Mouse (Mus musculus) kidney, postnatal 0 days (tissue): ENCODE data around the gene Hnrnph2. TPM values are rescaled to one million over a fixed set of nuclear protein-coding genes. Genes with fewer than 3 reads are reported as not detected.
A peak's percentile ranks its signal among the peaks of the same experiment; 100 is the strongest.

Source experiments
- ATAC-seq: fragments of 200-750 bp; cut with Nextera tagmentation; replicated peaks from 2 replicates; pipeline ENCODE4 v1.8.0; 2017; ENCODE audit warnings: low read depth, moderate number of reproducible peaks, moderate TSS enrichment, moderate library complexity; ENCODE audit not compliant: low FRiP score
- DNase-seq: peaks from one replicate; pipeline ENCODE4 v3.0.0-alpha.2; 2016; ENCODE audit warnings: low spot score
- H3K27ac ChIP-seq: fragments of 300-500 bp; sonication (generic); 2 replicates; pipeline ENCODE4 v1.5.1; 2014; ENCODE audit warnings: mild to moderate bottlenecking
- H3K27me3 ChIP-seq: fragments of 300-500 bp; sonication (generic); 2 replicates; pipeline ENCODE4 v1.6.1; 2014; ENCODE audit warnings: low read length, mixed read lengths; ENCODE audit not compliant: insufficient read depth
- H3K36me3 ChIP-seq: fragments of 300-500 bp; sonication (generic); 2 replicates; pipeline ENCODE4 v1.6.1; 2014; ENCODE audit warnings: low read length, mixed read lengths; ENCODE audit not compliant: insufficient read depth
- H3K4me1 ChIP-seq: fragments of 300-500 bp; sonication (generic); replicated peaks from 2 replicates; pipeline ENCODE4 v1.6.1; 2014; ENCODE audit warnings: antibody characterized with exemption, low read length, mixed read lengths; ENCODE audit not compliant: insufficient read depth
- H3K4me2 ChIP-seq: fragments of 300-500 bp; sonication (generic); 2 replicates; pipeline ENCODE4 v1.6.1; 2014; ENCODE audit warnings: mild to moderate bottlenecking, low read length, moderate library complexity, mixed read lengths
- H3K4me3 ChIP-seq: fragments of 300-500 bp; sonication (generic); replicated peaks from 2 replicates; pipeline ENCODE4 v1.5.1; 2014; ENCODE audit warnings: low read depth, low read length
- H3K9ac ChIP-seq: fragments of 300-500 bp; sonication (generic); 2 replicates; pipeline ENCODE4 v1.6.1; 2014; ENCODE audit warnings: low read depth, low read length
- H3K9me3 ChIP-seq: fragments of 300-500 bp; sonication (generic); replicated peaks from 2 replicates; pipeline ENCODE4 v1.6.1; 2016; ENCODE audit warnings: low read length, inconsistent platforms, mixed read lengths
- CTCF ChIP-seq: IDR thresholded peaks from 2 replicates; pipeline ENCODE4 v1.5.1; 2016; ENCODE audit warnings: antibody characterized with exemption, low read depth, mild to moderate bottlenecking, moderate library complexity
- WGBS: fragments of 180-500 bp; shearing (Covaris S2); extraction: QIAGEN DNeasy Blood & Tissue Kit; methylation state at CpG from one replicate; pipeline ENCODE4 v1.1.7; 2014; 5-methylcytosine and 5-hydroxymethylcytosine counted together
- polyA plus RNA-seq: library from polyadenylated mRNA; unstranded; fragments of >200 nt; fragmentation: Nextera tagmentation; extraction: Ambion mirVana; gene quantifications from 2 replicates; pipeline ENCODE4 v1.2.1, GENCODE M21; 2015

The Hnrnph2 gene
- polyA plus RNA-seq, 1 experiment from 2014 or later, result 125 TPM

DNA sequence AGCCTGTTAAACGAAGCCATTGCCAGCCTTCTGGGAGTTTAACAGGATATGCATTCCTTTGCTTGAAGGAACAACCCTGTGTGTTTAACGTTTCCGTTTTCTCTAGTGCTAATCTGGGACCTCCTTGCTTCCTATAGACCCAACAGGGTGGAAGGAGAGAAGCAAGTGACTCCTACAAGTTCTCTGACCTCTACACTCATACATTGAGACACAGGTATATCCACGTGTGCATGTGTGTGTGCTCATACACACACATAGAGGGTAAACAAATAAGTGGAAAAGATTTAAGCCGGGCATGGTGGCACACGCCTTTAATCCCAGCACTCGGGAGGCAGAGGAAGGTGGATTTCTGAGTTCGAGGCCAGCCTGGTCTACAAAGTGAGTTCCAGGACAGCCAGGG, 46.4 kb downstream of the Hnrnph2 start:
- ATAC-seq, result no peak
- WGBS, result 62% methylated on average over 8 of the region's 8 CpGs
- H3K9me3 ChIP-seq, result no peaks in the 10 kb centered on the region
- no peak overlapping the region for H3K4me2 ChIP-seq
- H3K27me3 ChIP-seq, result no peaks in the 10 kb centered on the region
- no peak for TF ChIP-seq CTCF
- H3K4me1 ChIP-seq, result no peaks in the 10 kb centered on the region
- peak; percentile 10 for DNase-seq
- H3K27ac ChIP-seq, result no peak overlapping the region; the same call in 1 of the 2 replicates
- no peak overlapping the region for H3K4me3 ChIP-seq
- no peak overlapping the region for H3K9ac ChIP-seq
- no peaks in the 10 kb centered on the region for H3K36me3 ChIP-seq

DNA sequence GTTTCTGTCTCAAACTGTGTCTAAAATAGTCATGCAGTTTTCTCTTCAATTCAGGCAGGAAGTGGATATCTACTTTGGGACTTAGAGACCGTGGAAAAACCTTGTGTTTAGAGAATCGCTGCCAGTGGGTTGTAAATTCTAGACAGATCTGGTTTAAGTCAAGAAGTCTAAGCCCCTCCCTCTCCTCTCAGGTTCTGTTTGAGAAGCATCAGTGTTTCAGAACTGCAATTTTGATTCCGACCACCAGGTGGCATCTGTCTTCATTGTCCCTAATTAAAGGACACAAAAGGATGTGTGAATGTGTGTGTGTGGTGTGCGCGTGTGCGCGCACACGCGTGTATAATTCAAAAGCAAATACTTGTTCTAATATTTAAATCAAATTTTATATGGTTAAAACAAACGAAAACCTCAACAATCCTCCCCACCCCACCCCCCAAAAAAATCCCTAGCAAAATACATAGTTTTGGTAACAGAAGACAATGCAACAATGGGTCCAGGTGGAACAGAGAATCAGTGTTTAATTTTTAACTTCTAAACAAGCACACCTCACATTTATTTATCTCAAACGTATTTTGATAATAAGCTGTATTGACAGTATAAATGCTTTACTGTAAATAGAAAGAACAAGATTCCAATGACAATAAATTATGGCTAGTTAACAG, 47.2 kb downstream of the Hnrnph2 start:
- TF ChIP-seq CTCF, result peak; percentile 74
- ATAC-seq, result no peak; the same call in 1 of the 2 replicates
- DNase-seq, result peak; percentile 90
- H3K9me3 ChIP-seq, result no peaks in the 10 kb centered on the region
- H3K4me3 ChIP-seq, result no peak overlapping the region
- H3K9ac ChIP-seq, result no peak overlapping the region
- no peaks in the 10 kb centered on the region for H3K36me3 ChIP-seq
- no peaks in the 10 kb centered on the region for H3K27me3 ChIP-seq
- no peak overlapping the region for H3K27ac ChIP-seq
- 21% methylated on average over 11 of the region's 11 CpGs for WGBS
- H3K4me1 ChIP-seq, result no peaks in the 10 kb centered on the region
- H3K4me2 ChIP-seq, result no peak overlapping the region

DNA sequence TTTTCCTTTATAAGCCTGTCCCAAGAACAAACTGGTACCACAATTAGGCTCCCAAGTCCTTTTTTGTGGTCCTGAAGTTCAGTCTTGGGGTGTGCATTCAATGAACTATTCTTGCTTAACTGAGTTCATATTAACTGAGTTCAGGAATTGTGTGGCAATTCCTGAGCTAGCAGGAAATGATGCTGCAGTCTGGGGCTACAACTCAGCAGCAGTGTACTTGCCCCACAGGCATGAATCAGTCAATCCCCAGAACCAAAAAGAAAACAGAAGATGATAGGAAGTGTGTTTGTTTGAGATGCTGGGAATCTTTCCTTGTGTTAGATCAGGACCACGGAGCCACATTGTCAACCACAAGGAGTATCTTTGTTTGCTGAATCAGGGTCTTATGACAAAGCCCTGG, 51.1 kb downstream of the Hnrnph2 start:
- no peak for TF ChIP-seq CTCF
- Histone ChIP-seq H3K4me1 (no peaks in the 10 kb centered on the region), H3K9me3 (no peaks in the 10 kb centered on the region), H3K27me3 (no peaks in the 10 kb centered on the region), H3K4me3 (no peak overlapping the region), H3K9ac (no peak overlapping the region), H3K36me3 (no peaks in the 10 kb centered on the region), H3K27ac (no peak overlapping the region), H3K4me2 (no peak overlapping the region)
- 50% methylated on average over 1 of the region's 1 CpGs for WGBS
- ATAC-seq, result no peak
- no peak for DNase-seq

Other genes starting within 250 kb of the Hnrnph2 start
- 0.07 and 0.24 TPM in 2 replicates for gene Drp2, start 196.6 kb upstream of the Hnrnph2 start, polyA plus RNA-seq
- gene Taf7l, start 124.7 kb upstream of the Hnrnph2 start, polyA plus RNA-seq, result not detected in 2 replicates
- 99.1 and 106 TPM in 2 replicates for gene Timm8a1, start 59.3 kb upstream of the Hnrnph2 start, polyA plus RNA-seq
- gene Btk, start 17.6 kb upstream of the Hnrnph2 start, polyA plus RNA-seq, result 0.47 and 0.79 TPM in 2 replicates
- gene Rpl36a, start 15.5 kb upstream of the Hnrnph2 start, polyA plus RNA-seq, result 527 and 613 TPM in 2 replicates
- gene Gla, start 54 bp upstream of the Hnrnph2 start, polyA plus RNA-seq, result 4.8 and 5.2 TPM in 2 replicates
- 3.4 and 3.5 TPM in 2 replicates for gene Armcx4, start 85.3 kb downstream of the Hnrnph2 start, polyA plus RNA-seq
- gene Armcx1, start 116.8 kb downstream of the Hnrnph2 start, polyA plus RNA-seq, result 34.1 and 34.7 TPM in 2 replicates
- gene Armcx6, start 150.2 kb downstream of the Hnrnph2 start, polyA plus RNA-seq, result 15.2 and 15.8 TPM in 2 replicates
- gene Armcx3, start 155.4 kb downstream of the Hnrnph2 start, polyA plus RNA-seq, result 48.9 and 53.4 TPM in 2 replicates
- 43.2 and 47.5 TPM in 2 replicates for gene Armcx2, start 208.0 kb downstream of the Hnrnph2 start, polyA plus RNA-seq